Mouse (Mus musculus) lung, postnatal 36 days (tissue): ENCODE results near the gene Gstt1.

Experiments used
- DNase-seq: peaks from one replicate; pipeline ENCODE4 v3.0.0; 2022; ENCODE audit warnings: mixed read lengths

Gstt1 gene

GRCm38 (mm10) chr10:75804217-75804616, 5.8 kb upstream of the Gstt1 start:
- DNase-seq, result no peak

DNA sequence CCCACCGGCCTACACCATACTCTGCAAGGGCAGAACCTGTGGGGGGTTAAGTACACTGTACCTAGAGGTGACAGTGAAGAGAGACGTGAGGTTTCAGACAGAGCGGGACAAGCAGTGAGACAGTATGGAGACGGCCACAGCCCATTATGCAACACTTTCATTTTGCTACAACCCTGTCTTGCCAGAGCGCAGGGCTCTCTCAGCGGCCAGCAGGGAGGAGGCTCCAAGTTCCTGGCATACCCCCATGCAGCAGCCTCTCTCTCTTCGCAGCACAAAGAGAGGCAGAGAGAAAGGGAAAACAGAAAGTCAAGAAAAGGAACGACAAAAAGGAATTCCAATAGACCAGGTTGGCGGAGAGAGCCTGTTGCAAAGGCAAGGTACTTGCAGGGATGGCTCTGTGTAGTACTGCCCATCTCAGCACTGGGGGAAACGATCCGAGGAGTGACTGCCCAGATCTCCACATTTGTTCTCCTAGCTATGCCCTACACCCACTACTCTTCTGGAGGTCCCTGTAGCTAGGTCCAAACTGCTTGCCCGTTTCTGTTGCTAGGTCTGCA, 687 bp downstream of the Gstt1 start:
- DNase-seq, result peak; percentile 72

- DNase-seq, result peak; percentile 74
These were observed 1.5 kb downstream of the Gstt1 start for GRCm38 (mm10) chr10:75796731-75797516.

DNA sequence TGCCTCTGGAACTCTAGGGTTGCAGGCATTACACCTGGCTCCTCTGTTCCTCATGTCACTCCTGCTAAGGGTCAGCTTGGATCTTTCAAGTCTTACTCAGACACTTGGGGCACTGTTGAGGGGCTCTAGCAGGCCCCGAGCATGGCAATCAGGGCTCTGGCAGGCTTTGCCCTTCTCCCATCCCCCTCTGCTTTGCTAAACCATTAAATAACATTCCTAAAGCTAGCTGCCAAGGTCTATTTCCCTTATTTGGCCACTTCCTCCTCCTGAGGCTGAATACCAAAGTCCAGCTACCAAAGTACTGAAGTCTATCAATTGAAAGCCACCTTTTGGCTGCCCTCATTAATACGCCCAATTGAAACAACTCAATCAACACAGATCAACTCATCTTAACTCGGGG, 3.5 kb downstream of the Gstt1 start:
- DNase-seq, result peak; percentile 63

- no peak for DNase-seq
These were observed 7.6 kb downstream of the Gstt1 start for GRCm38 (mm10) chr10:75790773-75791172.

DNA sequence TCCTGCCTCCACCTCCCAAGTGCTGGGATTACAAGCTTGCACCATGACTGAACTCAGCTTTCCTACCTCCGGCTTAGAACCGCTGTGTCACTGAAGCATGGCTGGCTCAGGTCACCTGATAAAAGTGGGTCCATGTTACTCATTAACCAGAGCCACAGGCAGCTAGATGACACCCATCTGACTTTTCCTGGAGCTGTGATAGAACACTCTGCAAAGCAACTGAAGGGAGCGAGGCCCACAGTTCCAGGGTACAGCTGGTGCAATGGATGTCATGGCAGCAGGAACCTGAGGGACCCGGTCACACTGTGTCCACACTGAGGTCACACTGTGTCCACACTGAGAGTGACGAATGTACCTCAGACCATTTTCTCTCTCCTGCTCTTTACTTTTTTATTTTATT, 8.5 kb downstream of the Gstt1 start:
- peak; percentile 44 for DNase-seq

DNA sequence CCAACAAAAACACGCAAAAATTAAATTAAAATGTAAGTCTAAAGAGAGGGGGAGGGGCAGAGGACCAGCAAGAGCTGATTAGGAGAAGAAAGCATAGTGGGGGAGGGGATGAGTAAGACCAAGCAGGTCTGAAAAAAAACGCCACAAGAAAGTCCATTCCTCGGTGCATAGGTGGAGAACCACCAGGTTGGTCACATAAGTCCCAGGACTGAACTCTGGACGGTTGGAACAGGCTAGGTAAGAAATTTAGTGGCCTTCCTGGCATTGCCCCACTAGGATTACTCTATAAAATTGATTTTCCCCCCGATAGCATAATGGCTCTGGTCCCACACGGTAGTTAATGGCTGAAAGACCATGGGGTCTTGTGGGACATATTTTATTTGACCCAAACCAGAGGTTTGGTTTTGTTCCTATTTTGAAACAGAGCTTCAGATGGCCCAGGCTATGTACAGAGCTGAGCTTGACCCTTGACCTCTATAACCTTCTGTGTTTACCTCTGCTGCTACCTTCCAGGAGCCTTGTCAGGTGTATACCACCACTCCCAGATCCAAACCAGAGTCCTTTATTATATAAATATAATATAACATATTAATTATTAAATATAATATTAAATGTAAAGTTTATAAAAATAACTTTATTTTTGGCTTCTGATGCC, 9.2 kb downstream of the Gstt1 start:
- DNase-seq, result no peak

- DNase-seq, result no peak
These were observed 10.1 kb downstream of the Gstt1 start for GRCm38 (mm10) chr10:75788277-75788676.

GRCm38 (mm10) chr10:75785442-75785841, 12.9 kb downstream of the Gstt1 start:
- DNase-seq, result no peak

- peak; percentile 87 for DNase-seq
These were observed 17.4 kb downstream of the Gstt1 start, which contains the start of the genes Gm20441 and Gstt3 for GRCm38 (mm10) chr10:75780769-75781578. Gm20441 (minus strand) TSS chr10:75780954. Gstt3 (minus strand) TSS chr10:75781414.

DNA sequence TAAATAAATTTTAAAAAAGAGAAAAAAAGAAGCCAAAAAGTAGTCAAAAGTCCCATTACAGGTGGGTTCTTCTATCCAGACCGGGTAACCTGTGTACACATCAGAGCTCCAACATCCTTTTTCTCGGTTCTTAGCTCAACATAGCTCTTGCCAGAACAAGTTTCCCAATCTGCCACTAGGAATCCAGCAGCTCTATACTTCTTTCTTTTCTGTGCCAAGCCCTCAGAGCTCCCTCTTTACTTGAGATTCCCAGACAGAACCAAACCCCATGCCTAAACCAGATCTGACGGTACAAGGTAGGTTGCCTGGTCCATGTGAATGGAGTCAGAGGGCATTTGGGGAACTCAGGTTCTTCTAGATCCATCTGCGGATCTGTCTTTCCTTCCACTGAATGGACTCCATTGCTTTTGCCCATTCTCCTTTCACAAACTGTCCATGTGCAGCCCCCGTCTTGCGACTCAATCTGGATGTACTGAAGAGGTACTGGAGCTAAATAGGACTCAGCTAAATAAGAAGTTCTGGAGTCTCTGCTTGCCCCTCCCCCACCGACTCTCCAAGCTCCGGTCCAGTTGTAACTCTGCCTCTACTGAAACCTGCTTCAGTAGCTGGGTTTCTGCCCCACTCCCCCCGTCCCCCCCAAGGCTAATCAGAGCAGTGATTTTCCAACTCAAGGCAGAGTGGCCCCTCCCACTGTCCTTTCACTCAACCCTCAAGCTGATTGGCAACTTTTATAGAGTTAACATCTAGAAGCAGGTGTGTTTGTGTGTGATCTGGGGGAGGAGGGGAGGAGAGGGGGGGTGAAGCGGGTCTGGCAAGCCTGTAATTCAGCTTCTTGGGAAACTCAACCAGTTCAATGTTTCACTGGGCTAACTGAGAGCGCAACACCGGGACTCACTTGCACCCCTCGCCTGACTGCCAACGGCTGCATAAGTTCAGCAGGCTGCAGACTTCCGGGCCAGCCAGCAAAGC, 18.9 kb downstream of the Gstt1 start:
- DNase-seq, result peak; percentile 72

GRCm38 (mm10) chr10:75777885-75778284, 20.5 kb downstream of the Gstt1 start:
- DNase-seq, result no peak

DNA sequence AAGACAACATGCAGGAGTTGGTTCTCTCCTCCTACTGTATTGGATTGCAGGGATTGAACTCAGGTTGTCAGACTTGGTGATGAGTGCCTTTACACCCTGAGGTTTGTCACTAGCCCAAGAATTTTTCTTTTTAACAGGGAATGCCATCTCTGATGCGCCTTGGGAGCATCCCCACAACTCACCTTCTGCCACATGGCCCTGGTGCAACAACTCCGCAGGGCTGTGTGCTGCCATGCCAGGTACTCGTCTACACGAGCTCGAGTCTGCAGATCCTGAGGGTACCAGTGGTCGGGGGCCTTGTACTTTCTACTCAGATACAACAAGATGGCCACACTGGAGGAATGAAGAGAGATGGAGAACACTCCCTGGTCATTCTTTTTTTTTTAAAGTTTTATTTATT, 21.8 kb downstream of the Gstt1 start:
- DNase-seq, result no peak

DNA sequence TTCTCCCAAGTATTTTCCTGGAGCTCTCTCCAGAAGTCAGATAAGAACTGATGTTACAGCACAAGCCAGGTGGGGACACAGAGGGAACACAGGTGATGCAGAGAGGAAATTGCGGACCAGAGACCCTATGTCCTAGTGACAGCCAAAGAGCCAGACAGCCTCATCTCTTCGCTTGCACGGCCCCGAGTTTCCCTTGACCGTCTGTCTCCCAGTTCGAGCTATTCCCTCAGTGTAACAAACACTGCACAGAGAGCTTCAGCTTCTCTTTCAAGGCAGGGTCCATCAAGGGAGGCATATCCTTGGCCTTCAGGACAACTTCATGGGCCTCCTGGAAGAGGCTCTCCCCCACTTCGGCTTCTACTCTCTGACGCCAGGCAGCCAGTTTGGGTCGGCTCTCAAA, 23.8 kb downstream of the Gstt1 start:
- DNase-seq, result no peak

DNA sequence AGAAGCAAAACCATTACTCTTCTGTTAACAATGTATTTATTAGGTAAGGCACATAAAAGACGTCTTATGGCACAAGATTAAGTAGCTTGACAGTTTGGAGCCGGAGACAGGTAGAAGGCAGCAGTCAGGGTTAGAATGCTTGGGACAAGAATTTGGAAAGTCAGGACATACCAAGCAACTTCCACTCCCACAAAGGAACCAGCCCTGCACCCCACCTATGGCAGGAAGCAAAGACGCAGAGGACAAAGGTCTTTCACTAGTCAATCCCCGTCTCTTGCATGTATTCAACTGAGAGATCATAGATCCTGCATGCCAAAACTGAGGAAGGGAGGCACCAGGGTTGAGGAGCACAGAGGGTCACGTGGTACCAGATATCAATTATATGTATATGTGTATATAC, 24.3 kb downstream of the Gstt1 start:
- DNase-seq, result no peak

DNA sequence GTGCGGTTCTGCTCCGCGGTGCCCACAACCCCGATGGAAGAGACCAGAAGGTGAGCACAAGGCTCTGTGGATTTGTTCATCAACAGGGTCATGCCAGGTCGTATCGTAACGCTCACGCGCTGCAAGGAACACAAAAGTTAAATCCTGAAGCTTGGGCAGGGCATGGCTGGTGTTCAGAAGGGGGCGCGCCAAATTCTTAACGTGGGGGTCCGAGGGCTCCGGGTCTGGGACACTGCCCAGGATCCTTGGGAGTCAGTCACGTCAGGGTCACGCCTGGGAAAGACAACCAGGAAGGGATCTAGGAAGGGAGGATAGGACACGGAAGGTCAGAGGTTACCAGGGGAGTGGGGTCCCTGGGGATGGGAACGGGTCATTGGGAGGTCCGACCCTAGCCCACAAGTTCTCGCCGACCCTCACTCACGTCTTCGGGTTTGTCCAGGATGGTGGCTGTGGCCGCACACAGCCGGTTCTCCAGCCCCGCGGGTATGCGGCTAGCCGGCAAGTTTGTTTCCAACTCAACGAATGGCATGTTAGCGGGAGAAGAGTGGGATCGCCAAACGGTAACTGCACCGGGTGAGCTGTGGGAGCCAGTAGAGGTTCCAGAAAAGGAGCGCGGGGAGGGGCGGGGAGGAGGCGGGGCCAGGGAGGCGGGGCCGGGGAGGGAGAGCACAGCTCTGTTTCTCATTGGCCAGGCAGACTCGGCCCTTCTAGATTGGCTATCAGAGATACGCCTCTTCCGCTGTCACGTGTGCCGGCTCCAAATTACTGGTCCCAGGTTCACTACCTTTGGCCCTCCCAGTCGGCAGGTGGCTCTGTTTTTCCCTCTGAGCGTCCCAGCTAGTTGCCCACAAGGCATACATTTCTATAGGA, 25.4 kb downstream of the Gstt1 start, which contains the start of gene Ddt:
Ddt (minus strand) TSS at position 620 of the 870 bp plus-strand sequence.
- peak; percentile 95 for DNase-seq

DNA sequence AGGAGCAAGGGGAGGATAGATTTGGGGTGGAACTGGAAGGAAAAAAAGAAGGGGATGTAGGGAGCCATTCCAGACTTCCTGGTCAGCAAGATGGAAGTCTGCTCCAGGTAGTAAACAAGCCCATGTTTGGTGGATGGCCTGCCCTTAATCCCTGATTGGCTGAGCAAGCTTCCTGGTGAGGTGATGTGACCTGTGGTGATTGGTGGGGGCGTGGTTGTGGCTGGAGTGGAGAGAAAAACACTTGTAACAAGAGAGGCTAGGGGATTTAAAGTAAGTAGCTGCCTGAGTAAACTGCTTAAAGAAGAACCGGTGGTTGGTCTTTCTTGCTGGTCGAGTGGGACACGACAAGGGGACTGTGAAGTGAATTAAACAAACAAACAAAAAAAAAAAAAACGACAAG, 30.6 kb downstream of the Gstt1 start:
- DNase-seq, result peak; percentile 15

GRCm38 (mm10) chr10:75766856-75767255, 31.5 kb downstream of the Gstt1 start:
- DNase-seq, result no peak

DNA sequence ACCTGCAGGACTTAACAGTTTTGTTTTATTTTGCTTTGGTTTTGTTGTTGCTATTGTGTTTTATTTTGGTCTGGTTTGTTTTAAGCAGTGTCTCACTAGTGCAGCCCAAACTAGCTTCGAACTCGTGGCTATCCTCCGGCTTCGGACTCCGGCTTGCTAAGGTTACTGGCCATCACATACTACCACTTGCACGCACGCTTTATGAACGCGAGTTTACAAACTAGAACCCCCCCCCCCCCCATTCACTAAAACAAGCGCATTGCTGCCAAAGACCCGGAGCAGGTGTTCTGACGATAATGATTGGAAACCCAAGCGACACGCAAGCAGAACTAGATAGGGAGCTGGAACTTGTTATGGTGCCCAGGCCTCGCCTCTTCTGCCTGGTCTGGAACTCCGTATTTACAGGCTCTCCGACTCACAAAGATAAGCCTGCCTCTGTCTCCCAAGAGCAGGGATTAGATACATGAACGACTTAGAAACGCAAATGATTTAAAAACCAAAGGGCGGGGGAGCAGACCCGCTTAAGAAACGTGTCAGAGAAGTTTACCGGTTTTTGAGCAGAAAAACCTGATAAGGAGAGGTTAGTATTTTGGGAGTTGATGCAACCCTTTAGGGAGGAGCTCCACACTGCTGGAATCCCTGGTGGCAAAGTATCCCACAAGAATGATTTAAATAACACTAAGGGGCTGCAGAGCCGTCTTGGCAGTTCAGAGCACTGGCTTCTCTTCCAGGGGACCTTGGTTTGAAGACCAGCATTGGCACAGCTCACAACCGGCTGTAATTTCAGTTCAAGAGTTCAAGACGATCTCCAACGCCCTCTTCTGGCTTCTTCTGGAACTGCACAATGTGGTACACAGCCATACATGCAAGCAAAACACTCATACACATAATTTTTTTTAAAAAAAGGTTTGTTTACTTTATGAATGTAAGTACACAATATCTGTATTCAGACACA, 33.6 kb downstream of the Gstt1 start:
- DNase-seq, result peak; percentile 88
